Mouse (Mus musculus) lung, postnatal 0 days (tissue): ENCODE data around the gene Ero1lb. TPM values are rescaled to one million over a fixed set of nuclear protein-coding genes. Genes with fewer than 3 reads are reported as not detected.

ENCODE experiments used
- ATAC-seq: fragments of 200-750 bp; cut with Nextera tagmentation; 2 replicates; pipeline ENCODE4 v1.8.0; 2017; ENCODE audit warnings: moderate library complexity
- DNase-seq: peaks from one replicate; pipeline ENCODE4 v3.0.0-alpha.2; 2016; ENCODE audit warnings: low spot score
- H3K27ac ChIP-seq: fragments of 300-500 bp; sonication (generic); 2 replicates; pipeline ENCODE4 v1.5.1; 2014; ENCODE audit warnings: antibody characterized with exemption, mild to moderate bottlenecking, low read length, mixed read lengths
- H3K27me3 ChIP-seq: fragments of 300-500 bp; sonication (generic); replicated peaks from 2 replicates; pipeline ENCODE4 v1.6.1; 2014; ENCODE audit warnings: low read length, mixed read lengths; ENCODE audit not compliant: insufficient read depth
- H3K36me3 ChIP-seq: fragments of 300-500 bp; sonication (generic); 2 replicates; pipeline ENCODE4 v1.6.1; 2014; ENCODE audit warnings: low read length, mixed read lengths; ENCODE audit not compliant: insufficient read depth
- H3K4me1 ChIP-seq: fragments of 300-500 bp; sonication (generic); 2 replicates; pipeline ENCODE4 v1.6.1; 2014; ENCODE audit warnings: antibody characterized with exemption, low read depth, low read length, mixed read lengths; ENCODE audit not compliant: insufficient read depth
- H3K4me2 ChIP-seq: fragments of 300-500 bp; sonication (generic); replicated peaks from 2 replicates; pipeline ENCODE4 v1.6.1; 2014; ENCODE audit warnings: low read depth, mild to moderate bottlenecking, low read length, moderate library complexity, mixed read lengths
- H3K4me3 ChIP-seq: fragments of 300-500 bp; sonication (generic); 2 replicates; pipeline ENCODE4 v1.5.1; 2014; ENCODE audit warnings: low read depth, low read length
- H3K9ac ChIP-seq: fragments of 300-500 bp; sonication (generic); replicated peaks from 2 replicates; pipeline ENCODE4 v1.6.1; 2014; ENCODE audit warnings: low read depth, mild to moderate bottlenecking
- H3K9me3 ChIP-seq: fragments of 300-500 bp; sonication (generic); 2 replicates; pipeline ENCODE4 v1.6.1; 2016; ENCODE audit warnings: low read length, mixed read lengths
- CTCF ChIP-seq: IDR thresholded peaks from 2 replicates; pipeline ENCODE4 v1.5.1; 2016; ENCODE audit warnings: antibody characterized with exemption, mild to moderate bottlenecking
- EP300 ChIP-seq: IDR thresholded peaks from 2 replicates; pipeline ENCODE4 v1.6.1; 2016; ENCODE audit warnings: antibody characterized with exemption, mild to moderate bottlenecking, control low read depth
- WGBS: fragments of 180-500 bp; shearing (Covaris S2); extraction: QIAGEN DNeasy Blood & Tissue Kit; methylation state at CpG from one replicate; pipeline ENCODE4 v1.1.7; 2014; 5-methylcytosine and 5-hydroxymethylcytosine counted together
- polyA plus RNA-seq: library from polyadenylated mRNA; unstranded; fragments of >200 nt; fragmentation: Nextera tagmentation; extraction: Ambion mirVana; gene quantifications from 2 replicates; pipeline ENCODE4 v1.2.1, GENCODE M21; 2015

Ero1lb gene
- polyA plus RNA-seq, 1 experiment from 2014 or later, result 7.9 TPM

GRCm38 (mm10) chr13:12554211-12554610 is 11.5 kb upstream of the Ero1lb start:
- ATAC-seq (no peak), DNase-seq (no peak)
- no peaks in the 10 kb centered on the region for H3K36me3 ChIP-seq
- H3K4me3 ChIP-seq, result no peak overlapping the region
- H3K27ac ChIP-seq, result no peak overlapping the region
- WGBS, result 58% methylated on average over 4 of the region's 4 CpGs
- H3K4me1 ChIP-seq, result no peaks in the 10 kb centered on the region
- H3K4me2 ChIP-seq, result no peak overlapping the region
- H3K9me3 ChIP-seq, result no peaks in the 10 kb centered on the region
- no peaks in the 10 kb centered on the region for H3K27me3 ChIP-seq
- TF ChIP-seq CTCF (no peak), EP300 (no peak)
- H3K9ac ChIP-seq, result no peak overlapping the region

DNA sequence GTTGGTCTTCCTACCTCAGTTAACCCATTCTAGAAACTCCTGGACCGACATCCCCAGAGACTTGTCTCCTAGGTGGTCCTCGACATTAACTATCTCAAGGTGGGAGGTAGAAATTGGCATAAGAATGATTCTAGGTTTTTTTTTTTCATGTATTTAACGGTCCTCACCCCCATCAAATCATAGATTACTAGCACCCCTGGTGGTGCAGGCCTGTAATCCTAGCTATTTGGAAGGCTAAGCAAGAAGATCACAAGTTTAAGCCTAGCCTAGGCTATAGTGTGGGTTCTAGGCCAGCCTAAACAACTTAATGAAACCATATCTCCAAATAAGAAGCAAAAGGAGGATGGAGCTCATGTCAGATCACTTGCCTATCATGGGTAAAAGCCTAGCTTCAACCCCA is 6.6 kb upstream of the Ero1lb start:
- TF ChIP-seq CTCF (no peak), EP300 (no peak)
- Histone ChIP-seq H3K27me3 (no peaks in the 10 kb centered on the region), H3K4me3 (no peak overlapping the region), H3K27ac (no peak overlapping the region), H3K9me3 (no peaks in the 10 kb centered on the region), H3K36me3 (no peaks in the 10 kb centered on the region), H3K4me1 (no peaks in the 10 kb centered on the region), H3K9ac (no peak overlapping the region), H3K4me2 (no peak overlapping the region)
- DNase-seq, result no peak
- no peak for ATAC-seq
- 53% methylated on average over 3 of the region's 3 CpGs for WGBS

GRCm38 (mm10) chr13:12559462-12560120 is 6.1 kb upstream of the Ero1lb start:
- ATAC-seq, result no peak
- Histone ChIP-seq H3K27me3 (no peaks in the 10 kb centered on the region), H3K9me3 (no peaks in the 10 kb centered on the region), H3K27ac (no peak overlapping the region), H3K4me2 (no peak overlapping the region), H3K4me1 (no peaks in the 10 kb centered on the region), H3K9ac (no peak overlapping the region), H3K36me3 (no peaks in the 10 kb centered on the region), H3K4me3 (no peak overlapping the region)
- 55% methylated on average over 6 of the region's 6 CpGs for WGBS
- TF ChIP-seq EP300, result no peak
- TF ChIP-seq CTCF, result no peak
- DNase-seq, result peak; percentile 11

- ATAC-seq (no peak), DNase-seq (no peak)
- no peak for TF ChIP-seq CTCF
- no peak overlapping the region for H3K4me2 ChIP-seq
- H3K4me1 ChIP-seq, result 0 out of 2 replicates have a peak, but pooled peaks cover 2% of the 10 kb centered on the region
- no peaks in the 10 kb centered on the region for H3K9me3 ChIP-seq
- no peak overlapping the region for H3K4me3 ChIP-seq
- no peak overlapping the region for H3K9ac ChIP-seq
- H3K27ac ChIP-seq, result no peak overlapping the region
- no peaks in the 10 kb centered on the region for H3K36me3 ChIP-seq
- no peaks in the 10 kb centered on the region for H3K27me3 ChIP-seq
- WGBS, result 41% methylated on average over 2 of the region's 2 CpGs
Observed at GRCm38 (mm10) chr13:12561729-12562128, 3.9 kb upstream of the Ero1lb start.

GRCm38 (mm10) chr13:12562256-12562655 is 3.4 kb upstream of the Ero1lb start:
- Histone ChIP-seq H3K36me3 (no peaks in the 10 kb centered on the region), H3K9ac (no peak overlapping the region), H3K4me2 (no peak overlapping the region), H3K4me3 (no peak overlapping the region), H3K9me3 (no peaks in the 10 kb centered on the region), H3K27me3 (no peaks in the 10 kb centered on the region), H3K27ac (no peak overlapping the region), H3K4me1 (0 out of 2 replicates have a peak, but pooled peaks cover 2% of the 10 kb centered on the region)
- ATAC-seq (no peak), DNase-seq (no peak)
- 67% methylated on average over 4 of the region's 4 CpGs for WGBS
- no peak for TF ChIP-seq EP300
- TF ChIP-seq CTCF, result no peak

- 0 out of 2 replicates have a peak, but pooled peaks cover 2% of the 10 kb centered on the region for H3K4me1 ChIP-seq
- H3K36me3 ChIP-seq, result no peaks in the 10 kb centered on the region
- H3K9ac ChIP-seq, result no peak overlapping the region
- no peaks in the 10 kb centered on the region for H3K27me3 ChIP-seq
- no peak overlapping the region for H3K4me2 ChIP-seq
- 93% methylated on average over 1 of the region's 1 CpGs for WGBS
- no peak overlapping the region for H3K27ac ChIP-seq
- DNase-seq (no peak), ATAC-seq (no peak)
- H3K9me3 ChIP-seq, result no peaks in the 10 kb centered on the region
- H3K4me3 ChIP-seq, result no peak overlapping the region
- TF ChIP-seq CTCF, result no peak
- TF ChIP-seq EP300, result no peak
Observed at GRCm38 (mm10) chr13:12567936-12568335, 2.3 kb downstream of the Ero1lb start.
